In the genomic region with DNA sequence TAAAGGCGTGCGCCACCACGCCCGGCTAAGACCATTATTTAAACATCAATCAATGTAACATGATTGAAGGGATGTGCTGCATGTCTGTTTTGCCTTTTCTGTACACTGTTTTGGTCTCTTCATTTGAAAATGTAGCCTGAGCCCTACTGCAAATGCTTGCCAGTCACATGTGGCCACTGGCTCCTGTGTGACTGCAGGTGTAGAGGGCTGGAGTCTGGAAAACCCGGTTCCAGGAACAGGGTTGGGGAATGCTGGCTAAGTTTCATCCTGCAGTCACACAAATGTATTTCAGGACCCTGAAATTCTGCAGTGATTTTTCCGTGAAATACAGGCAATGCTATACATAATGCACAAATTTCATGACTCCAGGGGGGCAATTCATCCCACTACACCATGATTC, we compare ENCODE assay signal across 21 mouse cellular contexts. TPM values are rescaled to one million over a fixed set of nuclear protein-coding genes. Genes with fewer than 3 reads are reported as not detected.
"Had no signal": no experiment of that assay in that cellular context is flagged by ENCODE, and none has a peak within 500 bp of the region (broad histone marks: within the 10 kb centered on the region; RNA-seq: fewer than 3 reads in every experiment).

No protein-coding gene starts in this region.

- H3K4me2 ChIP-seq: intestine, embryonic 15.5 days; limb, embryonic 12.5 days; limb, embryonic 15.5 days; liver, embryonic 11.5 days; lung, embryonic 14.5 days; midbrain, embryonic 12.5 days; midbrain, embryonic 15.5 days; neural tube, embryonic 12.5 days; neural tube, embryonic 15.5 days; stomach, embryonic 15.5 days had no signal

- H3K27me3 ChIP-seq: intestine, embryonic 15.5 days; limb, embryonic 12.5 days; limb, embryonic 15.5 days; midbrain, embryonic 12.5 days; midbrain, embryonic 15.5 days; neural tube, embryonic 12.5 days; neural tube, embryonic 15.5 days; stomach, embryonic 15.5 days had no signal

- H3K36me3 ChIP-seq: intestine, embryonic 15.5 days; limb, embryonic 12.5 days; limb, embryonic 15.5 days; midbrain, embryonic 12.5 days; midbrain, embryonic 15.5 days; neural tube, embryonic 12.5 days; neural tube, embryonic 15.5 days; stomach, embryonic 15.5 days had no signal

- H3K9ac ChIP-seq: intestine, embryonic 15.5 days; limb, embryonic 12.5 days; limb, embryonic 15.5 days; liver, embryonic 14.5 days; liver, postnatal 0 days; lung, embryonic 14.5 days; midbrain, embryonic 12.5 days; midbrain, embryonic 15.5 days; neural tube, embryonic 12.5 days; neural tube, embryonic 15.5 days; stomach, embryonic 15.5 days had no signal

- H3K4me3 ChIP-seq: intestine, embryonic 15.5 days; limb, embryonic 12.5 days; limb, embryonic 15.5 days; midbrain, embryonic 12.5 days; midbrain, embryonic 15.5 days; neural tube, embryonic 12.5 days; neural tube, embryonic 15.5 days; stomach, embryonic 15.5 days had no signal

- H3K9me3 ChIP-seq: intestine, embryonic 15.5 days; limb, embryonic 12.5 days; limb, embryonic 15.5 days; midbrain, embryonic 12.5 days; midbrain, embryonic 15.5 days; neural tube, embryonic 12.5 days; neural tube, embryonic 15.5 days; stomach, embryonic 15.5 days had no signal

- H3K4me1 ChIP-seq: intestine, embryonic 15.5 days; limb, embryonic 12.5 days; limb, embryonic 15.5 days; midbrain, embryonic 12.5 days; midbrain, embryonic 15.5 days; neural tube, embryonic 12.5 days; neural tube, embryonic 15.5 days; stomach, embryonic 15.5 days had no signal

- H3K27ac ChIP-seq: intestine, embryonic 15.5 days; kidney, postnatal 0 days; limb, embryonic 12.5 days; limb, embryonic 15.5 days; liver, embryonic 14.5 days; macrophage; midbrain, embryonic 12.5 days; midbrain, embryonic 15.5 days; neural tube, embryonic 12.5 days; neural tube, embryonic 15.5 days; stomach, embryonic 15.5 days had no signal

- DNase-seq: left cerebral cortex, postnatal 4 days; liver, postnatal 0 days; lung, embryonic 14.5 days; right cerebral cortex, adult 18-20 months; right cerebral cortex, postnatal 14 days; right cerebral cortex, postnatal 4 days; thymus, postnatal 25 days had no signal

- ATAC-seq: intestine, embryonic 15.5 days; liver, postnatal 0 days; lung, postnatal 0 days; midbrain, embryonic 15.5 days had no signal

RNA-seq across cellular contexts. Expression of a gene that starts 12.7 kb away (rescaled TPM):
- polyA plus RNA-seq: intestine, embryonic 15.5 days; limb, embryonic 12.5 days; limb, embryonic 15.5 days; liver, embryonic 11.5 days; liver, embryonic 14.5 days; lung, embryonic 14.5 days; lung, postnatal 0 days; macrophage; midbrain, embryonic 12.5 days; midbrain, embryonic 15.5 days; neural tube, embryonic 12.5 days; neural tube, embryonic 15.5 days; stomach, embryonic 15.5 days; thymus, postnatal 0 days had no signal
